Mouse (Mus musculus) kidney, postnatal 0 days (tissue): ENCODE measurements around the gene M6pr. TPM values are rescaled to one million over a fixed set of nuclear protein-coding genes. Genes with fewer than 3 reads are reported as not detected.

ENCODE experiments used
- ATAC-seq: fragments of 200-750 bp; cut with Nextera tagmentation; replicated peaks from 2 replicates; pipeline ENCODE4 v1.8.0; 2017; ENCODE audit warnings: low read depth, moderate number of reproducible peaks, moderate TSS enrichment, moderate library complexity; ENCODE audit not compliant: low FRiP score
- DNase-seq: peaks from one replicate; pipeline ENCODE4 v3.0.0-alpha.2; 2016; ENCODE audit warnings: low spot score
- H3K27ac ChIP-seq: fragments of 300-500 bp; sonication (generic); 2 replicates; pipeline ENCODE4 v1.5.1; 2014; ENCODE audit warnings: mild to moderate bottlenecking
- H3K27me3 ChIP-seq: fragments of 300-500 bp; sonication (generic); 2 replicates; pipeline ENCODE4 v1.6.1; 2014; ENCODE audit warnings: low read length, mixed read lengths; ENCODE audit not compliant: insufficient read depth
- H3K36me3 ChIP-seq: fragments of 300-500 bp; sonication (generic); 2 replicates; pipeline ENCODE4 v1.6.1; 2014; ENCODE audit warnings: low read length, mixed read lengths; ENCODE audit not compliant: insufficient read depth
- H3K4me1 ChIP-seq: fragments of 300-500 bp; sonication (generic); replicated peaks from 2 replicates; pipeline ENCODE4 v1.6.1; 2014; ENCODE audit warnings: antibody characterized with exemption, low read length, mixed read lengths; ENCODE audit not compliant: insufficient read depth
- H3K4me2 ChIP-seq: fragments of 300-500 bp; sonication (generic); 2 replicates; pipeline ENCODE4 v1.6.1; 2014; ENCODE audit warnings: mild to moderate bottlenecking, low read length, moderate library complexity, mixed read lengths
- H3K4me3 ChIP-seq: fragments of 300-500 bp; sonication (generic); replicated peaks from 2 replicates; pipeline ENCODE4 v1.5.1; 2014; ENCODE audit warnings: low read depth, low read length
- H3K9ac ChIP-seq: fragments of 300-500 bp; sonication (generic); 2 replicates; pipeline ENCODE4 v1.6.1; 2014; ENCODE audit warnings: low read depth, low read length
- H3K9me3 ChIP-seq: fragments of 300-500 bp; sonication (generic); replicated peaks from 2 replicates; pipeline ENCODE4 v1.6.1; 2016; ENCODE audit warnings: low read length, inconsistent platforms, mixed read lengths
- CTCF ChIP-seq: IDR thresholded peaks from 2 replicates; pipeline ENCODE4 v1.5.1; 2016; ENCODE audit warnings: antibody characterized with exemption, low read depth, mild to moderate bottlenecking, moderate library complexity
- WGBS: fragments of 180-500 bp; shearing (Covaris S2); extraction: QIAGEN DNeasy Blood & Tissue Kit; methylation state at CpG from one replicate; pipeline ENCODE4 v1.1.7; 2014; 5-methylcytosine and 5-hydroxymethylcytosine counted together
- polyA plus RNA-seq: library from polyadenylated mRNA; unstranded; fragments of >200 nt; fragmentation: Nextera tagmentation; extraction: Ambion mirVana; gene quantifications from 2 replicates; pipeline ENCODE4 v1.2.1, GENCODE M21; 2015

Gene M6pr
- polyA plus RNA-seq, 1 experiment from 2014 or later, result 130 TPM

DNA sequence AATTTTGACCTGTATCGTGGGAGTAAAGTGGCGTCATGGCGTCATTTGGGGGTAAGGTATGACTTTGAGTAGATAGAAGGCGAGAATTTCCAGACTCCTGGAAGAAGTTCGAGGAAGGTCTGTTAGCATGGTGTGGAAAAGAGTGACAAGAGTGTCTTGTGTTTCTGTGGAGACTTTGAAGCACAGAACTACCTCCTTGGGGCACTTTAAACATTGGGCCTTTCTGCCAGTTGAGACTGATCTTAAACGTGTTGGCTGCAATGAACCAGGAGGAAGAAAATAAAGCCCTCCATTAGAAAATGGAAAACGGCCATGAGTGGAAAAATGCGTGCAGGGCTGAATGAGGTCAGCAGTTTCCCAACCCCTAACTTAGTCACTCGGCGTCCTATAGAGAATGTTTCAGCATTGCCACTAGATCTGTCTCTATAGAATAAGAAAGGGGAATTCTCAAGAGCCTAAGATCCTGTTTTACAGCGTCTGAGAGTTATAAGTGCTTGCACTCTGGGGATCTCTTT lies 983 bp downstream of the M6pr start:
- H3K27ac ChIP-seq, result peak overlapping the region; percentile 72
- H3K4me2 ChIP-seq, result peak overlapping the region; percentile 75
- no peak for TF ChIP-seq CTCF
- no peaks in the 10 kb centered on the region for H3K9me3 ChIP-seq
- H3K4me1 ChIP-seq, result peaks cover 10% of the 10 kb centered on the region; the same call in 1 of the 2 replicates
- ATAC-seq (no peak), DNase-seq (no peak)
- peak overlapping the region; percentile 70 for H3K4me3 ChIP-seq
- H3K36me3 ChIP-seq, result peaks cover 16% of the 10 kb centered on the region
- WGBS, result 5% methylated on average over 11 of the region's 11 CpGs
- H3K27me3 ChIP-seq, result no peaks in the 10 kb centered on the region
- H3K9ac ChIP-seq, result peak overlapping the region; percentile 77

DNA sequence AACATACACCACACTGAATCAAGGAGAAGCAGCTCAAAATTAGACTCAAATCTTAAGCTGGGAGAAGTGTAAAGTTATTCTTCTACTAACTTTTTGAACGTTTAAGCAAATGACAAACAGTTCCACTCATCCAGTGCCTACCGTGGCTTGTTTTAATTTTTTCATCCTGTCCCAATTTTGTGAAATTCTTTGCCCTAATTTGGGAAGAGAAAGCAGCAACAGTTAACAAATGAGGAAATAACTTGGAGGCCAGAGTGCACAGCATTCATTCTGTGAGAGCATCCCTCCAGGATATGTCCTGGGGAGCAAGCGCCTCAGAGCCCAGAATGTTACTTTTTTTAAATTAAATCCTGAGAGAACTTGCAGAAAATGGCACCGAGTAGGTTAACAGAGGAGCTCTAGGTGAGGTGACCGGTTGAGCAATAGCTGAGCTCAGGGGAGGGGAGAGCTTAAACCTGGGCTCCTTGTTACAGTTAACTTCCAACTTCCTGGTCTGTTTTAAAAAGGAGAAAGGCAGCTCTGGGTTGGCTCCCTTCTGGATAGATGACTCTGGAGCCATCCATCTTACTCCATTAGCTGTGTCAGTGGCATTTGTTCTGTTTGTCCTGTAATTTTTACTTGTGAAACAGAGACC lies 1.8 kb downstream of the M6pr start:
- Histone ChIP-seq H3K27me3 (no peaks in the 10 kb centered on the region), H3K36me3 (peaks cover 24% of the 10 kb centered on the region), H3K9ac (peak overlapping the region; percentile 77; the same call in 1 of the 2 replicates), H3K4me2 (peak overlapping the region; percentile 75), H3K27ac (no peak overlapping the region), H3K4me1 (peaks cover 10% of the 10 kb centered on the region; the same call in 1 of the 2 replicates), H3K4me3 (peak overlapping the region; percentile 70), H3K9me3 (no peaks in the 10 kb centered on the region)
- 64% methylated on average over 5 of the region's 5 CpGs for WGBS
- no peak for ATAC-seq
- TF ChIP-seq CTCF, result no peak
- DNase-seq, result no peak

DNA sequence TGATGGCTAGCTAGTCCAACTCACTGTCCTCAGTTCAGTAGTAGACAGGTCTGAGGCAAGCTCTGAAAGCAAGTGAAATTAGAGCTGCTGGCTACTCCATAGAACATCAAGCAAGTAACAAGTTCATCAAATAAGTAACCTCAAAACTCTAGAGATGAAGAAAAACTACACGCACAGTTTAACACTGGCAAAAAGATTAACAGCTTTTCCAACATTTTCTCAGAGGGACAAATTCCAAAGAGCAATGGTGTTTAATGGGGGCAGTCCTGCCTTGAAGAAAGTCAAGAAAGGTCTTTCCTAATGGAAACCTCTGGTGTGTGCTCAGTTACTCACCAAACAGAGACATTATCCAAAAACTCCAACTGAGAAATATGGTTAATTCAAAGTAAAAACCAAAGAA lies 10.2 kb downstream of the M6pr start:
- DNase-seq (no peak), ATAC-seq (no peak)
- H3K36me3 ChIP-seq, result peaks cover 47% of the 10 kb centered on the region
- TF ChIP-seq CTCF, result no peak
- H3K27ac ChIP-seq, result no peak overlapping the region
- H3K4me1 ChIP-seq, result no peaks in the 10 kb centered on the region
- H3K27me3 ChIP-seq, result no peaks in the 10 kb centered on the region
- H3K4me3 ChIP-seq, result no peak overlapping the region
- 63% methylated on average over 1 of the region's 1 CpGs for WGBS
- H3K4me2 ChIP-seq, result no peak overlapping the region
- H3K9ac ChIP-seq, result no peak overlapping the region
- no peaks in the 10 kb centered on the region for H3K9me3 ChIP-seq

DNA sequence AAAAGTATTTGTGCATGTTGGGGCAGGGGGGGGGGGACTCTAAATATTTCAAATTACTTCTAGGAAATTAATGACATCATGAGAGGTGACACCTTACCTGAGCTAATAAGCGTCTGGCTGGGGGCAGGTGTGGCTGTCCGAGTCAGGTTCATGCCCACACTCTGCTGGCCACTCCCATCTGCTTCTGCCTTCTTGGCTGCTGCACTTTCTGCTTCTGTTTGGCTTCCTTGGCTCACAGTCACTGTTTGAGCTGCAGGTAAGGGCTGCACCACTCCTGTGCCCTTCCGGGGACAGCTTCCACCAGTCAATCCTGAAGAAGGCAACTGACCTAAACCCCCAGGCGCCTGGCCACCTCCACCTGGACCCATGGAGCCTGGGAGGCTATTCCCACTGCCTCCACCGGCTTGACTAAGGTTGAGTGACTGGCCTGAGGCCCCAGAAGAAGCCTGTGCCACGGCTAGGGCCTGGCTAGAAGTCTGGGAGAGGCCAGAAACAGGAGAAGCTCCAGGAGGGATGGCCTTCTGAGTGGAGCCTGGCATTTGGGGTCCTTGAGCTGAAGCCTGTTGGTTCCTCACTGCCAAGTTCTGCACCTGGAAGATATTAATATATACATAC lies 16.9 kb downstream of the M6pr start:
- peaks cover 35% of the 10 kb centered on the region for H3K36me3 ChIP-seq
- 85% methylated on average over 6 of the region's 6 CpGs for WGBS
- DNase-seq, result no peak

DNA sequence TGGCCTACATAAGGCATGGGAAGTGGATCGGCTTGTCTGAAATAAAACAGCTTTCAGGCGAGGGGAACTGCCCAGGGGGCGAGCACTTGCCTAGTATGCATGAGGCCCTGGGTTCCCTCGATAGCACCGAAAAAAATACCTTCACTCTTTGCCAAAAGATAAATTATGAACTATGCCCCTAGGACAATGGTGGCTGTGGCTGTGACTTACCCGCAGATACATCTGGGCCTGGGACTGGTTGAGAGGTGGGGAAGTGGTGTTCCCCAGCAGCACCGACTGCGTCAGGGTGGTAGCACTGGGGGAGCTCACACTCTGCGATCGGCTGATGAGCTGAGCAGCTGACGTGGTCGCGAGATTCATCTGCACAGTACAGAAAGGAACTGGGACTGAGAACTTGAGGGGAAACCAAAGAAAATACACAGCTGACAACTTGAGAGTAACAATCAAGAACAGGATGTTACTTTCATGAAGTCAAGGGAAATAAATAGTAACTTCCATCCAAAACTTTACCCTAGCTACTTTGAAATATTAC lies 24.6 kb downstream of the M6pr start:
- no peak overlapping the region for H3K27ac ChIP-seq
- no peak overlapping the region for H3K9ac ChIP-seq
- no peak overlapping the region for H3K4me2 ChIP-seq
- WGBS, result 88% methylated on average over 13 of the region's 13 CpGs
- H3K36me3 ChIP-seq, result peaks cover 26% of the 10 kb centered on the region; the same call in 1 of the 2 replicates
- no peak for ATAC-seq
- H3K4me3 ChIP-seq, result no peak overlapping the region
- no peak for TF ChIP-seq CTCF
- H3K27me3 ChIP-seq, result no peaks in the 10 kb centered on the region
- H3K4me1 ChIP-seq, result no peaks in the 10 kb centered on the region
- DNase-seq, result no peak
- no peaks in the 10 kb centered on the region for H3K9me3 ChIP-seq

More for the DNA sequence above, 16.9 kb downstream of the M6pr start:
- Histone ChIP-seq H3K4me3 (no peak overlapping the region), H3K27me3 (no peaks in the 10 kb centered on the region), H3K9me3 (no peaks in the 10 kb centered on the region), H3K9ac (no peak overlapping the region), H3K4me2 (no peak overlapping the region), H3K27ac (no peak overlapping the region), H3K4me1 (no peaks in the 10 kb centered on the region)
- no peak for TF ChIP-seq CTCF
- no peak for ATAC-seq

DNA sequence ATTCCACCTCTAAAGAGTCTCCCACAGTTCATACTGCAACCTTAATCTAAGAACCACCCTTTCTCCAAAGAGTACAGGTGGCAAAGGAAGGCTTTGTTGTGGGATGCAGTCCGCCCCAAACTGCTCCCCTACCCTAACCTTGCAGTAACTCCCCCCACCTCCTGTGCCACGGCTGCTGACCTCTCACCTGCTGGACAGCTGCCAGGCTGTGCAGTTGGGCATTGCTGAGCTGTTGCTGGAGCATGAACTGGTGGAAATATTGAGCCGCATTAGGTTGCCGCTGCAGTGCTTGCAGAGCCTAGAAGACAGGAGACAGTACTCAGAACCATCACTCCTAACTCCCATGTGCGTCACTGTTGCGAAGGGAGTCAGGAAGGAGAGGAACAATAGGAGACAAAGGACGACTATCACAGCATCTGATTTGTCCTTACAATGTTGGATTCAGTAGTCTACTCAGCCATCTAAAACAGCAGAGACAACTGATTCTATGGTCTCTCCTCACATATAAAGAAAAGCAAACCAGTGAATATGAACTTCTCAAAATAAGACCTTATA lies 26.3 kb downstream of the M6pr start:
- H3K4me1 ChIP-seq, result peaks cover 6% of the 10 kb centered on the region

More for the DNA sequence above, 26.3 kb downstream of the M6pr start:
- Histone ChIP-seq H3K27ac (no peak overlapping the region), H3K4me3 (no peak overlapping the region), H3K9me3 (no peaks in the 10 kb centered on the region), H3K27me3 (no peaks in the 10 kb centered on the region), H3K4me2 (no peak overlapping the region), H3K9ac (no peak overlapping the region), H3K36me3 (peaks cover 22% of the 10 kb centered on the region; the same call in 1 of the 2 replicates)
- WGBS, result 68% methylated on average over 7 of the region's 7 CpGs
- DNase-seq, result no peak
- ATAC-seq, result no peak
- no peak for TF ChIP-seq CTCF
